Mouse (Mus musculus) hematopoietic multipotent progenitor cell, adult 10-12 weeks (in vitro differentiated cells): ENCODE results near the gene Magohb. TPM values are rescaled to one million over a fixed set of nuclear protein-coding genes. Genes with fewer than 3 reads are reported as not detected.

Source experiments
- polyA plus RNA-seq: library from polyadenylated mRNA; stranded (reverse); fragments of >175 nt; gene quantifications from 2 replicates; pipeline ENCODE4 v1.2.3, GENCODE M21; 2012; ENCODE audit warnings: low replicate concordance

Gene Magohb
- polyA plus RNA-seq = 1.3 and 2.7 TPM in 2 replicates

GRCm38 (mm10) chr6:131292991-131293788 is at the start of gene Magohb:
Gene Magohb, minus strand, starts transcription at chr6:131293244.

GRCm38 (mm10) chr6:131247206-131247605 is 45.8 kb downstream of the Magohb start, which contains the start of gene Klra2:
Gene Klra2, minus strand, starts transcription at chr6:131247362.

Other genes starting within 250 kb of the Magohb start
- gene Klra2, start 45.9 kb downstream of the Magohb start, polyA plus RNA-seq = 0.42 and 0.56 TPM in 2 replicates
- 0.03 and 0.53 TPM in 2 replicates for gene Styk1, start 60.4 kb upstream of the Magohb start, polyA plus RNA-seq
- 180 and 223 TPM in 2 replicates for gene Ybx3, start 95.2 kb upstream of the Magohb start, polyA plus RNA-seq
- gene 5430401F13Rik, start 193.2 kb upstream of the Magohb start, polyA plus RNA-seq = not detected in 2 replicates
- gene Gm6619, start 193.2 kb upstream of the Magohb start, polyA plus RNA-seq = not detected in 2 replicates